In the genomic region with DNA sequence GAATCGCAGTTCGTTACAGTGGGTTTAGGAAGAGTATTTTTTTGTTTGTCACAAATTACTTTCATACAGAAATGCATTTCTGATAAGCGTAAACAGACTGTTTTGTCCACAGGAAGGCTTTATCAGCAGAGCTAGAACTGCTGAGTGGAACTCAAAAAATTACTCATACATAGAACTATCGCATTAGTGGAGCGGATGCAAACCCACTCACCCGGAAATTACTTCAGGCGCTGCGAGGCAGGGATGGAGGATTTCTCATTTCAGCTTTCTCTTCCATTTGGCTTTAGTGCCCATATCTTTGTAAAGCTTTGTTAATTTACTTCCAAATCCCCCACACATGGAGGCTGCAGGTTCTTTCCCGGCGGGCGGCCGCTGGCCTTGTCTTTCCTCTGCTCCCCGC, we compare ENCODE assay signal across 10 mouse cellular contexts. TPM values are rescaled to one million over a fixed set of nuclear protein-coding genes. Genes with fewer than 3 reads are reported as not detected.
DNase-seq lines count a peak whose midpoint lies in the region; ATAC-seq and TF ChIP-seq lines count a peak whose summit lies in the region.
"Had no signal": no experiment of that assay in that cellular context is flagged by ENCODE, and none has a peak within 500 bp of the region (broad histone marks: within the 10 kb centered on the region; RNA-seq: fewer than 3 reads in every experiment).

No protein-coding gene starts in this region.

- TF ChIP-seq POLR2A in kidney, adult 2 months (IDR thresholded peaks at IDR 0.05; ENCODE audit: low read depth, low read length), result no peak

- no peak for DNase-seq in kidney, adult 2 months
- DNase-seq in forebrain, embryonic 11.5 days (ENCODE audit: low spot score), result no peak
- no peak for DNase-seq in ovary, postnatal 14 days (ENCODE audit: low spot score)
- DNase-seq in gastrocnemius, postnatal 14 days, result no peak
- DNase-seq in lung, postnatal 10 days, result no peak
- DNase-seq: thymus, adult 2 months had no signal

- 20% methylated on average over 13 of the region's 13 CpGs for WGBS in kidney, embryonic 14.5 days
- WGBS in kidney, adult 2 months, result 41% methylated on average over 13 of the region's 13 CpGs
- 16% methylated on average over 13 of the region's 13 CpGs for WGBS in forebrain, embryonic 11.5 days
- 15% methylated on average over 13 of the region's 13 CpGs for WGBS in limb, embryonic 13.5 days
- WGBS in neural tube, embryonic 15.5 days, result 24% methylated on average over 13 of the region's 13 CpGs

- no peak overlapping the region for H3K9ac ChIP-seq in kidney, embryonic 14.5 days (ENCODE audit: low read depth, low read length)
- H3K9ac ChIP-seq in forebrain, embryonic 11.5 days (ENCODE audit: low read length), result 0 out of 2 replicates have a peak overlapping the region, but pooled peaks have one; percentile 9
- H3K9ac ChIP-seq in limb, embryonic 13.5 days, result no peak overlapping the region
- no peak overlapping the region for H3K9ac ChIP-seq in neural tube, embryonic 15.5 days (replicated peaks)

- intact Hi-C loops in gastrocnemius, postnatal 14 days (cut with DNase I; ENCODE audit: low total_unique reads), result no loop called here

- peak overlapping the region; percentile 21; the same call in 1 of the 2 replicates for H3K4me3 ChIP-seq in kidney, embryonic 14.5 days (ENCODE audit: low read length)
- no peak overlapping the region for H3K4me3 ChIP-seq in kidney, adult 2 months (ENCODE audit: insufficient read depth, low read depth, low read length)
- peak overlapping the region; percentile 11; the same call in 1 of the 2 replicates for H3K4me3 ChIP-seq in forebrain, embryonic 11.5 days (ENCODE audit: low read depth, low read length)
- H3K4me3 ChIP-seq in limb, embryonic 13.5 days, result peak overlapping the region; percentile 31
- peak overlapping the region; percentile 13; the same call in 1 of the 2 replicates for H3K4me3 ChIP-seq in neural tube, embryonic 15.5 days (replicated peaks)
- H3K4me3 ChIP-seq: myocyte had no signal

- peak overlapping the region; percentile 42 for H3K4me2 ChIP-seq in kidney, embryonic 14.5 days (replicated peaks; ENCODE audit: low read depth, low read length)
- H3K4me2 ChIP-seq in forebrain, embryonic 11.5 days (ENCODE audit: low read depth, low read length, severe bottlenecking), result peak overlapping the region; percentile 40
- peak overlapping the region; percentile 54 for H3K4me2 ChIP-seq in limb, embryonic 13.5 days (replicated peaks)
- peak overlapping the region; percentile 39 for H3K4me2 ChIP-seq in neural tube, embryonic 15.5 days

- no peaks in the 10 kb centered on the region for H3K36me3 ChIP-seq in kidney, embryonic 14.5 days (ENCODE audit: control insufficient read depth, insufficient read depth, low read length)
- no peaks in the 10 kb centered on the region for H3K36me3 ChIP-seq in kidney, adult 2 months (ENCODE audit: control insufficient read depth, insufficient read depth, low read length)
- H3K36me3 ChIP-seq in forebrain, embryonic 11.5 days (ENCODE audit: control insufficient read depth, insufficient read depth, low read length), result no peaks in the 10 kb centered on the region
- no peaks in the 10 kb centered on the region for H3K36me3 ChIP-seq in limb, embryonic 13.5 days
- no peaks in the 10 kb centered on the region for H3K36me3 ChIP-seq in neural tube, embryonic 15.5 days

- 0 out of 2 replicates have a peak overlapping the region, but pooled peaks have one; percentile 1 for H3K27ac ChIP-seq in kidney, embryonic 14.5 days (ENCODE audit: low read depth, low read length)
- no peak overlapping the region for H3K27ac ChIP-seq in kidney, adult 2 months (ENCODE audit: insufficient read depth, low read depth, low read length)
- H3K27ac ChIP-seq in forebrain, embryonic 11.5 days (ENCODE audit: low read depth, low read length), result no peak overlapping the region
- H3K27ac ChIP-seq in limb, embryonic 13.5 days, result no peak overlapping the region
- H3K27ac ChIP-seq in neural tube, embryonic 15.5 days (replicated peaks), result no peak overlapping the region

- no peak for TF ChIP-seq CTCF in kidney, adult 2 months (conservative IDR thresholded peaks at IDR 0.05; ENCODE audit: insufficient read depth, insufficient read length, low read depth, low read length)

- H3K4me1 ChIP-seq in kidney, embryonic 14.5 days (ENCODE audit: control insufficient read depth, insufficient read depth, low read length), result 0 out of 2 replicates have a peak, but pooled peaks cover 3% of the 10 kb centered on the region
- no peaks in the 10 kb centered on the region for H3K4me1 ChIP-seq in kidney, adult 2 months (ENCODE audit: control insufficient read depth, insufficient read depth, low read length)
- H3K4me1 ChIP-seq in forebrain, embryonic 11.5 days (replicated peaks; ENCODE audit: control insufficient read depth, insufficient read depth, low read length), result no peaks in the 10 kb centered on the region
- peaks cover 4% of the 10 kb centered on the region; the same call in 1 of the 2 replicates for H3K4me1 ChIP-seq in limb, embryonic 13.5 days
- H3K4me1 ChIP-seq in neural tube, embryonic 15.5 days, result peaks cover 7% of the 10 kb centered on the region; the same call in 1 of the 2 replicates

- no peak for ATAC-seq in kidney, embryonic 14.5 days (ENCODE audit: low FRiP score, low TSS enrichment)
- no peak for ATAC-seq in forebrain, embryonic 11.5 days (replicated peaks; ENCODE audit: low FRiP score)
- ATAC-seq in limb, embryonic 13.5 days (ENCODE audit: low FRiP score, low read depth), result no peak
- ATAC-seq in neural tube, embryonic 15.5 days (ENCODE audit: low FRiP score), result peak; percentile 38; the same call in 1 of the 2 replicates

- no peaks in the 10 kb centered on the region for H3K9me3 ChIP-seq in kidney, embryonic 14.5 days (ENCODE audit: control insufficient read depth, low read length)
- no peaks in the 10 kb centered on the region for H3K9me3 ChIP-seq in forebrain, embryonic 11.5 days (ENCODE audit: control insufficient read depth, low read length)
- no peaks in the 10 kb centered on the region for H3K9me3 ChIP-seq in limb, embryonic 13.5 days
- no peaks in the 10 kb centered on the region for H3K9me3 ChIP-seq in neural tube, embryonic 15.5 days (replicated peaks)

- no peaks in the 10 kb centered on the region for H3K27me3 ChIP-seq in kidney, embryonic 14.5 days (ENCODE audit: control insufficient read depth, insufficient read depth, low read length)
- no peaks in the 10 kb centered on the region for H3K27me3 ChIP-seq in kidney, adult 2 months (replicated peaks; ENCODE audit: control insufficient read depth, insufficient read depth, low read length)
- no peaks in the 10 kb centered on the region for H3K27me3 ChIP-seq in forebrain, embryonic 11.5 days (ENCODE audit: control insufficient read depth, insufficient read depth, low read length)
- H3K27me3 ChIP-seq in limb, embryonic 13.5 days, result peaks cover 13% of the 10 kb centered on the region; the same call in 1 of the 2 replicates
- H3K27me3 ChIP-seq in neural tube, embryonic 15.5 days (replicated peaks), result no peaks in the 10 kb centered on the region

RNA-seq across cellular contexts. Expression of a gene that starts 14.4 kb away (rescaled TPM):
- polyA plus RNA-seq in kidney, embryonic 14.5 days (2014; fragmentation: Nextera tagmentation; extraction: Ambion mirVana), result 16.0 and 23.6 TPM in 2 replicates
- 172 and 186 TPM in 2 replicates for polyA plus RNA-seq in kidney, adult 2 months (2012; rRNA removed)
- 3.6 and 7.1 TPM in 2 replicates for polyA plus RNA-seq in forebrain, embryonic 11.5 days (2014; fragmentation: Nextera tagmentation; extraction: Ambion mirVana)
- 3.5 and 6.0 TPM in 2 replicates for polyA plus RNA-seq in limb, embryonic 13.5 days (2015; fragmentation: Nextera tagmentation; extraction: Ambion mirVana)
- 307 and 358 TPM in 2 replicates for polyA plus RNA-seq in neural tube, embryonic 15.5 days (2015; fragmentation: Nextera tagmentation; extraction: Ambion mirVana)
- not detected for total RNA-seq in gastrocnemius, postnatal 14 days (2021)
- polyA plus RNA-seq: myocyte had no signal
